Mouse (Mus musculus) retina, embryonic 14.5 days (tissue): ENCODE data around the gene Slc2a10.

Source experiments
- DNase-seq: peaks from one replicate; pipeline ENCODE4 v3.0.0-alpha.2; 2015; ENCODE audit warnings: low spot score

Gene Slc2a10

GRCm38 (mm10) chr2:165563298-165564058, 59.9 kb downstream of the Slc2a10 start:
- DNase-seq = peak; percentile 72

GRCm38 (mm10) chr2:165564101-165564500, 60.5 kb downstream of the Slc2a10 start:
- no peak for DNase-seq

GRCm38 (mm10) chr2:165564620-165565019, 61.0 kb downstream of the Slc2a10 start:
- DNase-seq = no peak

GRCm38 (mm10) chr2:165566898-165567297, 63.3 kb downstream of the Slc2a10 start:
- DNase-seq = no peak

- DNase-seq = no peak
Measured at GRCm38 (mm10) chr2:165567820-165568219, 64.2 kb downstream of the Slc2a10 start.

- no peak for DNase-seq
Measured at GRCm38 (mm10) chr2:165568911-165569310, 65.3 kb downstream of the Slc2a10 start.
